Mouse (Mus musculus): ENCODE data around the gene Cd52. TPM values are rescaled to one million over a fixed set of nuclear protein-coding genes. Genes with fewer than 3 reads are reported as not detected.

The Cd52 gene
- total RNA-seq, 2 experiments from 2014 or later = 247 to 259 TPM

GRCm38 (mm10) chr4:134096120-134096519 is 1.2 kb upstream of the Cd52 start:
- ATAC-seq (replicated peaks; ENCODE audit: poor library complexity, severe bottlenecking) = no peak

GRCm38 (mm10) chr4:134094004-134094564 is 798 bp downstream of the Cd52 start:
- no peak for ATAC-seq (replicated peaks; ENCODE audit: poor library complexity, severe bottlenecking)

GRCm38 (mm10) chr4:134092382-134093288 is 2.2 kb downstream of the Cd52 start:
- ATAC-seq (replicated peaks; ENCODE audit: poor library complexity, severe bottlenecking) = peak; percentile 43

- no peak for ATAC-seq (replicated peaks; ENCODE audit: poor library complexity, severe bottlenecking)
These were observed 3.7 kb downstream of the Cd52 start for GRCm38 (mm10) chr4:134091225-134091529.

- ATAC-seq (replicated peaks; ENCODE audit: poor library complexity, severe bottlenecking) = no peak
These were observed 4.2 kb downstream of the Cd52 start for GRCm38 (mm10) chr4:134090521-134091224.

GRCm38 (mm10) chr4:134089029-134089428 is 5.9 kb downstream of the Cd52 start:
- ATAC-seq (replicated peaks; ENCODE audit: poor library complexity, severe bottlenecking) = no peak

DNA sequence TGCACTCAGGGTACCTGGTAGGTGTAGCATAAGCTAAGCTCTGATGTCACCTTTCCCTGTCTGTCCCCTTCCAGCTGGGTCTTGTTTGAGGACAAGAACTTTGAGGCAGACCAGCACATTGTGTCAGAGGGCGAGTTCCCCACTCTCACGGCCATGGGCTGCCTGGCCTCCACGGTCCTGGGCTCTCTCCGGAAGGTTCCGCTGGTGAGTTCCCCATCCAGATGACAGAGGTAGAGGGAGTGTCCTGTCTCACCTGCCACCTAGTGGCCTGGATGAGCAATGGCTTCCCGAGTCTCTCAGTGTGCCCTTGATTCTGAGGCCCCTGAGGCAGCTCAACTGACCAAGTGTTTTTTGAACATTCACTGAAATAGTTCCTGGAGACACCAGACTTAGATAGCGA is 7.5 kb downstream of the Cd52 start:
- peak; percentile 96 for ATAC-seq (replicated peaks; ENCODE audit: poor library complexity, severe bottlenecking)

GRCm38 (mm10) chr4:134084999-134085398 is 9.9 kb downstream of the Cd52 start:
- ATAC-seq (replicated peaks; ENCODE audit: poor library complexity, severe bottlenecking) = no peak

DNA sequence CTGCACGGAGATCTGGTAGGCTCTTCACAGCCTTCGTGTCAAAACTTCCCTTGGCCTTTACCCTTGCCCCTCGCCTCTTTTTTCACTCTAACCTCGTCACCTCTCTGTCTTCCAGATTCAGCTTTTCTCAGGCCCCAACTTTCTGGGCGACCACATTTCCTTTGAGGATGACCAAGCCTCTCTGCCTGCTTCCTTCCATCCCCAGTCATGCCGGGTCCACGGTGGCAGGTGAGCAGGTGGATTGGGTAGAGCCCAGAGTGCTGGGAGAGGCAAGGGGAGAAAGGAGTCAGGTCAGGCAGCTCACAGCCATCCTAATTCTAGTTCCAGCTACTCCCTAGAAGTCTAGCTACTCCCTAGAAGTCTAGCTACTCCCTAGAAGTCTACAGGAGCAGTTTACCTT is 12.4 kb downstream of the Cd52 start:
- no peak for ATAC-seq (replicated peaks; ENCODE audit: poor library complexity, severe bottlenecking)

DNA sequence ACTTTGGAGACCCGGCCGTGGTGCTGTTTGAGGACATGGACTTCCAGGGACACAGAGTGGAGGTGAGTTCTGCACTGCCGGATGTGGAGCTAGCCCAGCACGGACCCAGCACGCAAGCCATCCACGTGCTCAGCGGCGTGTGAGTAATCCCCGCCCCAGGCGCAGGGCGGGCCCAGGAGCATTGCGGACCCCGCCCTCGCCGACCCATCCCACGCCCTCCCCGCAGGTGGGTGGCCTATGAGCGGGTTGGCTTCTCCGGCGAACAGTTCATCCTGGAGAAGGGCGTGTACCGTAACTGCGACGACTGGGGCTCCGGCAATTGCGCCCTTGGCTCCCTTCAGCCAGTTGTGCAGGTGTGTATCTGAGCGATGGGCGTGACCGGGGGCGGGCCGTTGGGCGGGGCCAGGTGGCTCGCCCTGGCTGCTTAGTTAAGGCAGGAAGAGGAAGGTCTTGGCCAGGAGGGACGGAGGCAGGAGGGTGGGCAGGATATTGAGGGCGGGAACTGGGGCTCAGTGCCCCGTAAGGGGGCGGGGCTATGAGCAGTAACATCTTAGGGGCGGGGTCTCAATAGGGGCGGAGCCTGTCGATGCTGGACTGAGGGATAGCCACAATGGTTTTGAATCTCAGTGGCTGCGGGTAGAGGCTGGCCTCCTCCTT is 13.0 kb downstream of the Cd52 start:
- peak; percentile 90 for ATAC-seq (replicated peaks; ENCODE audit: poor library complexity, severe bottlenecking)

DNA sequence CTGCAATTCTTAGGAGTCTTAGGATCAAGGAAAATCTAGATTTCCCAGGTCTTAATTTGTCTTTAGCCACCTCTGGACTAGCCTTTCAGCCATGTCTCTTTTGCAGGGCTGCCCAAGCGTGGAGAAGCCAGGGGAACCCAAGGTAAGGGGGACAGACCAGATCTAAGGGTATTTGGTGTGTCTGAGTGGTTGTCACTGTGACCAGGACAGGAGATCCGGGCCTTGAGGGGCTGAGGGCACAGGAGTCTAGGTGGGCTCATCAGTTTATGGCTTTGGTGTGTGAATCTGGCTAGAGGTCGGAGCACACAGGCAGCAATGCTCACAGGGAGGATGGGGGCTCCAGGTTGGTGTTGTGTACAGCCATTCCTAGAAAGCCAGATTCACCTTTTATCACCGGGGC is 14.2 kb downstream of the Cd52 start:
- no peak for ATAC-seq (replicated peaks; ENCODE audit: poor library complexity, severe bottlenecking)

GRCm38 (mm10) chr4:134078694-134079093 is 16.2 kb downstream of the Cd52 start:
- ATAC-seq (replicated peaks; ENCODE audit: poor library complexity, severe bottlenecking) = peak; percentile 36

- no peak for ATAC-seq (replicated peaks; ENCODE audit: poor library complexity, severe bottlenecking)
These were observed 25.9 kb downstream of the Cd52 start for GRCm38 (mm10) chr4:134068793-134069580.

DNA sequence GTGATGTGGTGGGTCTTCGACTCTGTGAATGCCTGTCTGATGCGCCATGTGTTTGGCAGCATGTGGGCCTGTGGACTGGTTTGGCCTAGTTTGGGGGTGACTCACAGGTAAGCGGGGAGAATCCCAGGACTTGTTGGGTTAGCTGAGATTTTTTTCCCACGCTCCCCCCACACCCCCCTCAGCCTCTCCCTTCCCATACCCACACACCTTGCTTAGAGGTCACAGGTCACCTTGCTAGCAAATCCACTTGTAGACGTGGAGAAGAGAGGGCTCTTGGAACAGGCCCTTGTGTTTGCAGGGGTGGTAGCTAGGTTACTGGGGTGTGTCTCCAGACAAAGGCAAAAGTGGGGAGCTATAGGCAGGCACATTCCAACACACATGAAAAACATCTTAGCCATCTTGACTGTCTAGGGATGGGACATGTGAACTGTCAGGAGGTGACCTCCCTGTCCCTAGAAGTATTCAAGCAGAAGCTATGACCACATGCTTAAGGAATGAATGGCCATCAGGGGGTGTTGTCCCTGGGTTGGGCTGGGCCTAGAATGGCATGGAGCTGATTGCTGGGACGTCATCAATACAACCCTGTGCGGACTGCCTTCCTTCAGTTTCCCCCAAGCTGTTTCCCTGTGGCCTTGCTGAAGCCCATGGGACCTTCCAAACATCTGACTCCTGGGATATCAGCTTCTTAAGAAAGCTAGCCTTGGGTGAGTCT is 26.9 kb downstream of the Cd52 start:
- no peak for ATAC-seq (replicated peaks; ENCODE audit: poor library complexity, severe bottlenecking)

DNA sequence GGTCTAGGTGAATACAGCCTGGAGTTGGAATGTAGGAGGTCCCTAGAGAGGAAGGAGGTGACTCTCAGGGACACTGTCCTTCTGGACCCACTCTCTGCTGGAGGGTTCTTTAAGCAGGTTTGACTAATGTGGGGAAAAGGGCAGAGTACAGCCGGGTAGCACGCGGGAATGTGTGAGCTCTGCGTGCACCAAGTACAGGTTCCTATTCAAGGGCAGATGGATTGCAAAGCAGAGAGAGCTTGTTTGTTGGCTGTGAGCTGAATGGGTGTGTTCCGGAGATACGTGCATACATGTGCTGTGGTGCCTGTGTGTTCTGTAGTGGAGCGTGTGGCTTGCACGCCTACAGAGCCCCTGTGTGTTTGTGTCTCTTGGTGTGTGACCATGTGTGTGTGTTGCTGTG is 27.5 kb downstream of the Cd52 start:
- no peak for ATAC-seq (replicated peaks; ENCODE audit: poor library complexity, severe bottlenecking)

GRCm38 (mm10) chr4:134065431-134066004 is 29.4 kb downstream of the Cd52 start:
- no peak for ATAC-seq (replicated peaks; ENCODE audit: poor library complexity, severe bottlenecking)

DNA sequence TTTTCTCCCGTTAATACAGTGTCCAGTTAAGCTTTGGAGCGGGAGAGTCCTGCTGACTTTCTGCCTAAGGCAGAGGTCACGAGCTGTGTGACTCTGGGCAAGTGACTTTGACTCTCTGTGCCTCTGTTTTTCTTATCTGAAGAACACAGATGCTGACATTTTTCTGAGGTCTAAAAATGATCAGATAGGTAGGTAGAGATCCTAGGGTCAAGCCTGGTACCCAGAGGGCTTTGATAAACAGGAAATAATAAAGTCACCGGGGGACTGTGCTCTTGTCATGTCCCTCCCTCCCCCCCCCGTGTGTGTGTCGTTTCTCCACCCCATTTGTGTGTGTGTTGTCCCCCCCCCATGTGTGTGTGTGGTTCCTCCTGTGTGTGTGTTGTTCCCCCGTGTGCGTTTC is 32.3 kb downstream of the Cd52 start:
- no peak for ATAC-seq (replicated peaks; ENCODE audit: poor library complexity, severe bottlenecking)

DNA sequence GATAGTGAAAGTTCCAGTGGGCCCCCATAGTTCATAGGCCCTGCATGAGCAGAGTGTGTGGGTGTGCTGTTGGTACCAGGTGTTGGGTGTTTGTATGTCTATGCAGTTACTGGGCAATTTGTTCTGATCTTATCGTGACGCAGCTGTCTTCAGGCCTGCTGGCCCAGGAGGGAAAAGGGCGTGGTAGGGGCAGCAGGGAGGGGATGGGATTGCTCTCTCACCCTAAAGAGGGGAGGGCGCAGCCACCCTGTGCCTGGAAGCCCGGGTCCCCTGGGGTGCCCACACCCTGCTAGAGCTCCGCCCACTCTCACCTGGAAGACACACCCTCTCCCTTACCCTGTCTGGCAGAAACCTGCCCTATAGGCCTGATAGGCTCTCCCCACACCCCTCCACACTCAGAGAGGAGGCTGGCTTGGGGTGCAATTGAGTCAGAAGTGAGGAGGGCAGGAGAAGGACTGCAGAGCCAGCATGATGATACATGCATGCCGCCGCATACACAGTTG is 32.9 kb downstream of the Cd52 start:
- no peak for ATAC-seq (replicated peaks; ENCODE audit: poor library complexity, severe bottlenecking)

Measured in granulocyte monocyte progenitor cell, adult 5-6 weeks (primary cell).